Mouse (Mus musculus) midbrain, embryonic 13.5 days (tissue): ENCODE data around the gene Crip2. TPM values are rescaled to one million over a fixed set of nuclear protein-coding genes. Genes with fewer than 3 reads are reported as not detected.

Source experiments
- ATAC-seq: fragments of 200-750 bp; cut with Nextera tagmentation; 2 replicates; pipeline ENCODE4 v1.8.0; 2017; ENCODE audit warnings: mild to moderate bottlenecking, moderate TSS enrichment, moderate library complexity
- H3K27ac ChIP-seq: fragments of 300-500 bp; sonication (generic); 2 replicates; pipeline ENCODE4 v1.5.1; 2015; ENCODE audit warnings: inconsistent platforms, mild to moderate bottlenecking, moderate library complexity
- H3K27me3 ChIP-seq: fragments of 300-500 bp; sonication (generic); 2 replicates; pipeline ENCODE4 v1.6.1; 2015; ENCODE audit warnings: mild to moderate bottlenecking, inconsistent platforms
- H3K36me3 ChIP-seq: fragments of 300-500 bp; sonication (generic); 2 replicates; pipeline ENCODE4 v1.6.1; 2015; ENCODE audit warnings: mild to moderate bottlenecking, inconsistent platforms
- H3K4me1 ChIP-seq: fragments of 300-500 bp; sonication (generic); replicated peaks from 2 replicates; pipeline ENCODE4 v1.6.1; 2015; ENCODE audit warnings: inconsistent platforms
- H3K4me2 ChIP-seq: fragments of 300-500 bp; sonication (generic); replicated peaks from 2 replicates; pipeline ENCODE4 v1.6.1; 2015; ENCODE audit warnings: moderate library complexity, mild to moderate bottlenecking, inconsistent platforms
- H3K4me3 ChIP-seq: fragments of 300-500 bp; sonication (generic); replicated peaks from 2 replicates; pipeline ENCODE4 v1.5.1; 2015; ENCODE audit warnings: mild to moderate bottlenecking, inconsistent platforms
- H3K9ac ChIP-seq: fragments of 300-500 bp; sonication (generic); replicated peaks from 2 replicates; pipeline ENCODE4 v1.6.1; 2015; ENCODE audit warnings: mild to moderate bottlenecking, inconsistent platforms
- H3K9me3 ChIP-seq: fragments of 300-500 bp; sonication (generic); 2 replicates; pipeline ENCODE4 v1.6.1; 2016; ENCODE audit warnings: mild to moderate bottlenecking, inconsistent platforms
- WGBS: fragments of 180-500 bp; shearing (Covaris S2); methylation state at CpG from one replicate; pipeline ENCODE4 v1.1.7; 2015; 5-methylcytosine and 5-hydroxymethylcytosine counted together
- polyA plus RNA-seq: library from polyadenylated mRNA; unstranded; fragments of >200 nt; fragmentation: Nextera tagmentation; extraction: Ambion mirVana; gene quantifications from 2 replicates; pipeline ENCODE4 v1.2.1, GENCODE M21; 2015

Gene Crip2
- polyA plus RNA-seq, 1 experiment from 2014 or later: 360 TPM

GRCm38 (mm10) chr12:113168031-113168536 is 28.0 kb downstream of the Crip2 start:
- H3K9me3 ChIP-seq: no peaks in the 10 kb centered on the region
- H3K36me3 ChIP-seq: peaks cover 11% of the 10 kb centered on the region
- 89% methylated on average over 9 of the region's 9 CpGs for WGBS
- H3K4me2 ChIP-seq: no peak overlapping the region
- H3K4me3 ChIP-seq: no peak overlapping the region
- H3K27ac ChIP-seq: no peak overlapping the region
- no peak overlapping the region for H3K9ac ChIP-seq
- H3K27me3 ChIP-seq: no peaks in the 10 kb centered on the region
- H3K4me1 ChIP-seq: no peaks in the 10 kb centered on the region
- no peak for ATAC-seq

GRCm38 (mm10) chr12:113176960-113177725 is 37.1 kb downstream of the Crip2 start:
- no peak overlapping the region for H3K4me3 ChIP-seq
- H3K27me3 ChIP-seq: no peaks in the 10 kb centered on the region
- no peaks in the 10 kb centered on the region for H3K36me3 ChIP-seq
- no peak overlapping the region for H3K9ac ChIP-seq
- no peaks in the 10 kb centered on the region for H3K9me3 ChIP-seq
- WGBS: 86% methylated on average over 18 of the region's 18 CpGs
- no peak for ATAC-seq
- no peak overlapping the region for H3K27ac ChIP-seq
- no peak overlapping the region for H3K4me2 ChIP-seq
- no peaks in the 10 kb centered on the region for H3K4me1 ChIP-seq

GRCm38 (mm10) chr12:113181020-113181419 is 41.0 kb downstream of the Crip2 start:
- Histone ChIP-seq H3K9ac (no peak overlapping the region), H3K9me3 (no peaks in the 10 kb centered on the region), H3K27ac (no peak overlapping the region), H3K4me1 (peaks cover 8% of the 10 kb centered on the region; the same call in 1 of the 2 replicates), H3K36me3 (no peaks in the 10 kb centered on the region), H3K4me3 (no peak overlapping the region), H3K4me2 (no peak overlapping the region), H3K27me3 (0 out of 2 replicates have a peak, but pooled peaks cover 6% of the 10 kb centered on the region)
- 82% methylated on average over 4 of the region's 4 CpGs for WGBS
- no peak for ATAC-seq

- H3K27me3 ChIP-seq: 0 out of 2 replicates have a peak, but pooled peaks cover 6% of the 10 kb centered on the region
- H3K4me1 ChIP-seq: peaks cover 30% of the 10 kb centered on the region
- H3K27ac ChIP-seq: peak overlapping the region; percentile 58; the same call in 1 of the 2 replicates
- no peak for ATAC-seq
- peak overlapping the region; percentile 76; the same call in 1 of the 2 replicates for H3K4me3 ChIP-seq
- peak overlapping the region; percentile 88 for H3K4me2 ChIP-seq
- H3K9ac ChIP-seq: no peak overlapping the region; the same call in 1 of the 2 replicates
- H3K9me3 ChIP-seq: peaks cover 4% of the 10 kb centered on the region; the same call in 1 of the 2 replicates
- WGBS: 66% methylated on average over 5 of the region's 5 CpGs
- peaks cover 19% of the 10 kb centered on the region for H3K36me3 ChIP-seq
Measured at GRCm38 (mm10) chr12:113184945-113185344, 44.9 kb downstream of the Crip2 start.

- Histone ChIP-seq H3K9me3 (peaks cover 4% of the 10 kb centered on the region; the same call in 1 of the 2 replicates), H3K27ac (peak within 1 kb of the TSS; percentile 58; the same call in 1 of the 2 replicates), H3K27me3 (0 out of 2 replicates have a peak, but pooled peaks cover 6% of the 10 kb centered on the region), H3K4me3 (peak within 1 kb of the TSS; percentile 76), H3K36me3 (peaks cover 26% of the 10 kb centered on the region), H3K9ac (peak within 1 kb of the TSS; percentile 90), H3K4me2 (peak within 1 kb of the TSS; percentile 88), H3K4me1 (peaks cover 30% of the 10 kb centered on the region)
- peak; percentile 41 for ATAC-seq
- WGBS: 2% methylated on average over 63 of the region's 63 CpGs
Measured at GRCm38 (mm10) chr12:113185442-113186291, 45.6 kb downstream of the Crip2 start, which contains the start of gene Tmem121. Gene Tmem121, plus strand, starts transcription at chr12:113185930.

DNA sequence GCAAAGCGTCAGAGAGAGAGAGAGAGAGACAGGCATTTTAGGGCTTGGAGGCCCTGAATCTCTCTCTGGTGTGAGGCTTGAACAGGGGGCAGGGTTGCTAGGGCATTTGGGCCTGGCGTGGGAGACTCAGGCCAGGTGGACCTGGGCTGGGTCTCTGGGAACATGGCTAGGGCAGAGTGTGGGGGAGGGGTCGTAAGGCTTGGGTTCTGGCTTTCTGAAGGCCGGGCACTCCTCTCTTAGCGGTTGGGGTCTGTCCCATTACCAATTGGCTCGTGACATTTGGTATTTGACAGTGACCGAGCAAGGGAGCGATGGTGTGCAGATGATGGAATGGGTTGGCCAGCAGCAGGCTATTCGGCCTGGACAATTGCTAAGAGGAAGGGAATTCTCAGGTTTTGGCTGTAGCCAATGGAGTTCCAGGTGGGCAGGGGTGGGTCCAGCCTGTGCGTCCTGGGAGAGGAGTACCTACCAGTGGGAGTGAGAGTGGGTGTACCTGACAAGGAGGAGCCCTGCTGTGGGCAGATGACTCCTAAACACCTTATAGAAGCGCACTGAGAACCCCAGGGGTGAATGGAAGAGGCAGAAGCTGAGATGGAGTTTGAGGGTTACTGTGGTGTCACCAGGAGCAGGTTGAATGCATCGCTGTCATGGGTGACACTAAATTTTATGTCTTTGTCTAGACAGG is 46.4 kb downstream of the Crip2 start:
- ATAC-seq: peak; percentile 15
- WGBS: 38% methylated on average over 12 of the region's 12 CpGs
- Histone ChIP-seq H3K36me3 (peaks cover 34% of the 10 kb centered on the region), H3K9ac (peak overlapping the region; percentile 90), H3K27ac (peak overlapping the region; percentile 58; the same call in 1 of the 2 replicates), H3K4me2 (peak overlapping the region; percentile 88), H3K4me3 (peak overlapping the region; percentile 76), H3K9me3 (peaks cover 4% of the 10 kb centered on the region; the same call in 1 of the 2 replicates), H3K4me1 (peaks cover 30% of the 10 kb centered on the region), H3K27me3 (0 out of 2 replicates have a peak, but pooled peaks cover 6% of the 10 kb centered on the region)

GRCm38 (mm10) chr12:113187011-113187375 is 47.0 kb downstream of the Crip2 start:
- WGBS: 51% methylated on average over 4 of the region's 4 CpGs
- Histone ChIP-seq H3K9ac (peak overlapping the region; percentile 90), H3K9me3 (peaks cover 4% of the 10 kb centered on the region; the same call in 1 of the 2 replicates), H3K4me2 (peak overlapping the region; percentile 88), H3K36me3 (peaks cover 38% of the 10 kb centered on the region), H3K27ac (no peak overlapping the region; the same call in 1 of the 2 replicates), H3K4me1 (peaks cover 30% of the 10 kb centered on the region), H3K27me3 (0 out of 2 replicates have a peak, but pooled peaks cover 6% of the 10 kb centered on the region), H3K4me3 (peak overlapping the region; percentile 76)
- ATAC-seq: no peak

DNA sequence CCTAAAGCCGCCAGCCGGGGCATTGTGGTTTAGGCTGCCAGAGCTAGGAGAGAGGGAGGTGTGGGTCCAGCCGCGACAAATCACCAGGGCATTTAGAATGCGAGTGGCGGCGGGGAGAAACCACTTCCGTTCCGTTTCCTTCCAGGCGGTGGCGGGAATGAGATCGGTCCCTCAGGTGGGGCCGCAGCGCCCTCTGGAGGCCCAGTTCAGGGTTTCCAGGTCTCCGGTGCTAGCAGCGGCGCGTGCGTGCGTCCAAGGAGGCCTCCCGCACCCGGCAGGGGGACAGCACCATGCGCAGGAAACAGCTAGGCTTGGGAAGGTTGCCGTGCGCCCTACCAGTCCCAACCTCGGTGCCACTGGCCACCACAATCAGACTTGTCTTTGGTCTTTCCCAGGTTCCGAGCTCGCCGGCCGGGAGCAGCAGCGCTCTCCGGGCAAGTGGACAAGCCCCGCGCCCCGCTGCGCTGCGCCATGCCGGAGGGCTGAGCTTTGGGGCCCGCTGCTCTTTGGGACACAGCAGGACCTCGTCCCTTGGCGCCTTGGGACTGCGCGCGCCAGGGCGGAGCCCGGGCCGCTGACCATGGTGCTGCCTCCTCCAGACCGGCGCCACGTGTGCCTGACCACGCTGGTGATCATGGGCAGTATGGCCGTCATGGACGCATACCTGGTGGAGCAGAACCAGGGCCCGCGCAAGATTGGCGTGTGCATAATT is 47.7 kb downstream of the Crip2 start:
- peaks cover 44% of the 10 kb centered on the region for H3K36me3 ChIP-seq
- H3K27me3 ChIP-seq: 0 out of 2 replicates have a peak, but pooled peaks cover 6% of the 10 kb centered on the region
- peak overlapping the region; percentile 90 for H3K9ac ChIP-seq
- H3K4me1 ChIP-seq: peaks cover 30% of the 10 kb centered on the region
- H3K9me3 ChIP-seq: peaks cover 4% of the 10 kb centered on the region; the same call in 1 of the 2 replicates
- H3K4me2 ChIP-seq: peak overlapping the region; percentile 88
- 3% methylated on average over 56 of the region's 56 CpGs for WGBS
- peak overlapping the region; percentile 76 for H3K4me3 ChIP-seq
- ATAC-seq: peak; percentile 65
- peak overlapping the region; percentile 17; the same call in 1 of the 2 replicates for H3K27ac ChIP-seq

GRCm38 (mm10) chr12:113188349-113189055 is 48.5 kb downstream of the Crip2 start:
- peak; percentile 2; the same call in 1 of the 2 replicates for ATAC-seq
- no peak overlapping the region for H3K27ac ChIP-seq
- H3K4me1 ChIP-seq: peaks cover 30% of the 10 kb centered on the region
- H3K9ac ChIP-seq: no peak overlapping the region
- H3K9me3 ChIP-seq: peaks cover 4% of the 10 kb centered on the region; the same call in 1 of the 2 replicates
- H3K36me3 ChIP-seq: peaks cover 44% of the 10 kb centered on the region
- H3K4me3 ChIP-seq: peak overlapping the region; percentile 76
- H3K27me3 ChIP-seq: 0 out of 2 replicates have a peak, but pooled peaks cover 6% of the 10 kb centered on the region
- WGBS: 92% methylated on average over 51 of the region's 51 CpGs
- peak overlapping the region; percentile 88 for H3K4me2 ChIP-seq

- Histone ChIP-seq H3K9me3 (peaks cover 3% of the 10 kb centered on the region; the same call in 1 of the 2 replicates), H3K4me1 (no peaks in the 10 kb centered on the region), H3K27me3 (no peaks in the 10 kb centered on the region), H3K36me3 (peaks cover 40% of the 10 kb centered on the region), H3K4me3 (no peak overlapping the region), H3K4me2 (no peak overlapping the region), H3K27ac (no peak overlapping the region), H3K9ac (no peak overlapping the region)
- no peak for ATAC-seq
- WGBS: 71% methylated on average over 2 of the region's 2 CpGs
Measured at GRCm38 (mm10) chr12:113193423-113193822, 53.4 kb downstream of the Crip2 start.
